Mouse (Mus musculus) inflammation-experienced regulatory T-cells, adult 6 months (primary cell): ENCODE results near the gene Nbr1. TPM values are rescaled to one million over a fixed set of nuclear protein-coding genes. Genes with fewer than 3 reads are reported as not detected.
"Not testable (repeated sequence)": the region's sequence is repeated elsewhere in the genome, so short reads cannot be mapped to it uniquely, and the experiment has no call there.

Experiments
- ATAC-seq: one replicate; pipeline ENCODE4 v1.8.0; 2017
- polyA plus RNA-seq, 3 experiments: library from polyadenylated mRNA; unstranded; fragments of 100-300 nt; shearing (Covaris generic); gene quantifications; one replicate each; pipeline ENCODE4 v1.2.1; 2017

Gene Nbr1
- polyA plus RNA-seq, 3 experiments from 2014 or later: 53.2 to 76.6 (median 56.5) TPM

GRCm38 (mm10) chr11:101583205-101583604 lies 31.3 kb downstream of the Nbr1 start:
- no peak for ATAC-seq

GRCm38 (mm10) chr11:101585031-101585430 lies 33.1 kb downstream of the Nbr1 start:
- not testable (repeated sequence) for ATAC-seq

- no peak for ATAC-seq
These were observed 33.9 kb downstream of the Nbr1 start for GRCm38 (mm10) chr11:101585805-101586204.

- no peak for ATAC-seq
These were observed 35.7 kb downstream of the Nbr1 start for GRCm38 (mm10) chr11:101587676-101588075.

GRCm38 (mm10) chr11:101588868-101589267 lies 36.9 kb downstream of the Nbr1 start:
- ATAC-seq: no peak

GRCm38 (mm10) chr11:101589444-101589843 lies 37.5 kb downstream of the Nbr1 start:
- peak; percentile 60 for ATAC-seq

GRCm38 (mm10) chr11:101589989-101590624 lies 38.2 kb downstream of the Nbr1 start:
- ATAC-seq: no peak

GRCm38 (mm10) chr11:101599156-101599555 lies 47.2 kb downstream of the Nbr1 start, which contains the start of gene Gm11634:
Gene Gm11634, minus strand, starts transcription at chr11:101599256.
- no peak for ATAC-seq

- ATAC-seq: no peak
These were observed 50.5 kb downstream of the Nbr1 start for GRCm38 (mm10) chr11:101602491-101602890.

GRCm38 (mm10) chr11:101604116-101604515 lies 52.2 kb downstream of the Nbr1 start:
- ATAC-seq: no peak

GRCm38 (mm10) chr11:101604531-101605453 lies 52.8 kb downstream of the Nbr1 start:
- peak; percentile 70 for ATAC-seq

- ATAC-seq: not testable (repeated sequence)
These were observed 55.2 kb downstream of the Nbr1 start for GRCm38 (mm10) chr11:101607134-101607533.

- ATAC-seq: no peak
These were observed 58.5 kb downstream of the Nbr1 start for GRCm38 (mm10) chr11:101610445-101610844.

- ATAC-seq: no peak
These were observed 61.6 kb downstream of the Nbr1 start for GRCm38 (mm10) chr11:101613596-101613995.

GRCm38 (mm10) chr11:101614116-101614515 lies 62.2 kb downstream of the Nbr1 start:
- ATAC-seq: no peak

- no peak for ATAC-seq
These were observed 63.4 kb downstream of the Nbr1 start for GRCm38 (mm10) chr11:101615380-101615779.

- ATAC-seq: no peak
These were observed 64.2 kb downstream of the Nbr1 start for GRCm38 (mm10) chr11:101616104-101616503.

- no peak for ATAC-seq
These were observed 65.2 kb downstream of the Nbr1 start for GRCm38 (mm10) chr11:101616948-101617767.

- no peak for ATAC-seq
These were observed 65.9 kb downstream of the Nbr1 start for GRCm38 (mm10) chr11:101617849-101618248.

GRCm38 (mm10) chr11:101618596-101618995 lies 66.6 kb downstream of the Nbr1 start:
- no peak for ATAC-seq

- ATAC-seq: not testable (repeated sequence)
These were observed 68.2 kb downstream of the Nbr1 start for GRCm38 (mm10) chr11:101620022-101620655.

GRCm38 (mm10) chr11:101626649-101626994 lies 74.7 kb downstream of the Nbr1 start:
- ATAC-seq: peak; percentile 35
